Mouse (Mus musculus) forebrain, embryonic 11.5 days (tissue): ENCODE results near the gene Peli1. TPM values are rescaled to one million over a fixed set of nuclear protein-coding genes. Genes with fewer than 3 reads are reported as not detected.

Experiments
- ATAC-seq: fragments of 200-750 bp; cut with Nextera tagmentation; replicated peaks from 2 replicates; pipeline ENCODE4 v1.8.0; 2017; ENCODE audit warnings: moderate TSS enrichment; ENCODE audit not compliant: low FRiP score
- DNase-seq: peaks from one replicate; pipeline ENCODE4 v3.0.0-alpha.2; 2017; ENCODE audit warnings: low spot score
- H3K27ac ChIP-seq: fragments of 300-500 bp; sonication (generic); 2 replicates; pipeline ENCODE4 v1.5.1; 2014; ENCODE audit warnings: low read depth, low read length
- H3K27me3 ChIP-seq: fragments of 300-500 bp; sonication (generic); 2 replicates; pipeline ENCODE4 v1.6.1; 2014; ENCODE audit warnings: mild to moderate bottlenecking, low read length, mixed read lengths; ENCODE audit not compliant: control insufficient read depth, insufficient read depth
- H3K36me3 ChIP-seq: fragments of 300-500 bp; sonication (generic); 2 replicates; pipeline ENCODE4 v1.6.1; 2014; ENCODE audit warnings: mild to moderate bottlenecking, low read length, moderate library complexity, mixed read lengths; ENCODE audit not compliant: control insufficient read depth, insufficient read depth
- H3K4me1 ChIP-seq: fragments of 300-500 bp; sonication (generic); replicated peaks from 2 replicates; pipeline ENCODE4 v1.6.1; 2014; ENCODE audit warnings: low read length, mixed read lengths; ENCODE audit not compliant: control insufficient read depth, insufficient read depth
- H3K4me2 ChIP-seq: fragments of 300-500 bp; sonication (generic); 2 replicates; pipeline ENCODE4 v1.6.1; 2014; ENCODE audit warnings: low read depth, mild to moderate bottlenecking, low read length, moderate library complexity, mixed read lengths; ENCODE audit not compliant: severe bottlenecking
- H3K4me3 ChIP-seq: fragments of 300-500 bp; sonication (generic); 2 replicates; pipeline ENCODE4 v1.5.1; 2014; ENCODE audit warnings: low read depth, low read length
- H3K9ac ChIP-seq: fragments of 300-500 bp; sonication (generic); 2 replicates; pipeline ENCODE4 v1.6.1; 2014; ENCODE audit warnings: low read length
- H3K9me3 ChIP-seq: fragments of 300-500 bp; sonication (generic); 2 replicates; pipeline ENCODE4 v1.6.1; 2016; ENCODE audit warnings: low read length, mixed read lengths; ENCODE audit not compliant: control insufficient read depth
- WGBS: fragments of 180-500 bp; shearing (Covaris S2); extraction: QIAGEN DNeasy Blood & Tissue Kit; methylation state at CpG from one replicate; pipeline ENCODE4 v1.1.7; 2014; 5-methylcytosine and 5-hydroxymethylcytosine counted together
- polyA plus RNA-seq: library from polyadenylated mRNA; unstranded; fragments of >200 nt; fragmentation: Nextera tagmentation; extraction: Ambion mirVana; gene quantifications from 2 replicates; pipeline ENCODE4 v1.2.1, GENCODE M21; 2014

The Peli1 gene
- polyA plus RNA-seq: 91.6 and 96.9 TPM in 2 replicates

GRCm38 (mm10) chr11:21091067-21091427, at the start of gene Peli1:
Gene Peli1 (plus strand): TSS chr11:21091291.
- Histone ChIP-seq H3K9me3 (no peaks in the 10 kb centered on the region), H3K27me3 (no peaks in the 10 kb centered on the region), H3K36me3 (no peaks in the 10 kb centered on the region), H3K4me3 (peak within 1 kb of the TSS; percentile 94), H3K9ac (peak within 1 kb of the TSS; percentile 99), H3K27ac (peak within 1 kb of the TSS; percentile 99), H3K4me2 (peak within 1 kb of the TSS; percentile 61), H3K4me1 (peaks cover 4% of the 10 kb centered on the region)
- DNase-seq: peak; percentile 99
- peak; percentile 99 for ATAC-seq
- 1% methylated on average over 24 of the region's 24 CpGs for WGBS

- no peak for ATAC-seq
- WGBS: 90% methylated on average over 5 of the region's 5 CpGs
- H3K27ac ChIP-seq: no peak overlapping the region
- H3K4me1 ChIP-seq: no peaks in the 10 kb centered on the region
- peaks cover 2% of the 10 kb centered on the region; the same call in 1 of the 2 replicates for H3K27me3 ChIP-seq
- no peak overlapping the region for H3K9ac ChIP-seq
- no peak overlapping the region for H3K4me2 ChIP-seq
- no peak overlapping the region for H3K4me3 ChIP-seq
- H3K9me3 ChIP-seq: no peaks in the 10 kb centered on the region
- no peak for DNase-seq
- H3K36me3 ChIP-seq: no peaks in the 10 kb centered on the region
Measured at GRCm38 (mm10) chr11:21042590-21042989, 48.5 kb upstream of the Peli1 start.

- Histone ChIP-seq H3K27ac (no peak overlapping the region), H3K36me3 (no peaks in the 10 kb centered on the region), H3K4me2 (no peak overlapping the region), H3K4me3 (no peak overlapping the region), H3K27me3 (peaks cover 2% of the 10 kb centered on the region; the same call in 1 of the 2 replicates), H3K4me1 (no peaks in the 10 kb centered on the region), H3K9ac (no peak overlapping the region), H3K9me3 (no peaks in the 10 kb centered on the region)
- ATAC-seq (no peak), DNase-seq (peak; percentile 16)
- 93% methylated on average over 2 of the region's 2 CpGs for WGBS
Measured at GRCm38 (mm10) chr11:21046188-21046587, 44.9 kb upstream of the Peli1 start.

GRCm38 (mm10) chr11:21047921-21048320, 43.2 kb upstream of the Peli1 start:
- no peaks in the 10 kb centered on the region for H3K9me3 ChIP-seq
- H3K36me3 ChIP-seq: no peaks in the 10 kb centered on the region
- H3K4me1 ChIP-seq: no peaks in the 10 kb centered on the region
- H3K9ac ChIP-seq: no peak overlapping the region
- ATAC-seq (no peak), DNase-seq (no peak)
- no peak overlapping the region for H3K27ac ChIP-seq
- H3K27me3 ChIP-seq: no peaks in the 10 kb centered on the region
- H3K4me2 ChIP-seq: no peak overlapping the region
- no peak overlapping the region for H3K4me3 ChIP-seq
- 90% methylated on average over 2 of the region's 2 CpGs for WGBS

GRCm38 (mm10) chr11:21051716-21052115, 39.4 kb upstream of the Peli1 start:
- 90% methylated on average over 9 of the region's 9 CpGs for WGBS
- Histone ChIP-seq H3K27me3 (no peaks in the 10 kb centered on the region), H3K9ac (no peak overlapping the region), H3K9me3 (no peaks in the 10 kb centered on the region), H3K4me1 (no peaks in the 10 kb centered on the region), H3K4me2 (no peak overlapping the region), H3K36me3 (no peaks in the 10 kb centered on the region), H3K4me3 (no peak overlapping the region), H3K27ac (no peak overlapping the region)
- DNase-seq (no peak), ATAC-seq (no peak)

GRCm38 (mm10) chr11:21054587-21054986, 36.5 kb upstream of the Peli1 start:
- Histone ChIP-seq H3K36me3 (no peaks in the 10 kb centered on the region), H3K4me3 (no peak overlapping the region), H3K27me3 (no peaks in the 10 kb centered on the region), H3K27ac (no peak overlapping the region), H3K4me1 (no peaks in the 10 kb centered on the region), H3K9ac (no peak overlapping the region), H3K9me3 (no peaks in the 10 kb centered on the region), H3K4me2 (no peak overlapping the region)
- DNase-seq (no peak), ATAC-seq (no peak)

GRCm38 (mm10) chr11:21056109-21056850, 34.8 kb upstream of the Peli1 start:
- no peak overlapping the region for H3K4me3 ChIP-seq
- no peaks in the 10 kb centered on the region for H3K27me3 ChIP-seq
- H3K36me3 ChIP-seq: no peaks in the 10 kb centered on the region
- no peak overlapping the region for H3K4me2 ChIP-seq
- H3K9ac ChIP-seq: no peak overlapping the region
- ATAC-seq (no peak), DNase-seq (no peak)
- H3K9me3 ChIP-seq: no peaks in the 10 kb centered on the region
- H3K27ac ChIP-seq: no peak overlapping the region
- WGBS: 90% methylated on average over 13 of the region's 13 CpGs
- no peaks in the 10 kb centered on the region for H3K4me1 ChIP-seq

- no peaks in the 10 kb centered on the region for H3K9me3 ChIP-seq
- no peak overlapping the region for H3K4me3 ChIP-seq
- ATAC-seq: no peak
- no peaks in the 10 kb centered on the region for H3K36me3 ChIP-seq
- no peak for DNase-seq
- H3K27ac ChIP-seq: no peak overlapping the region
- H3K27me3 ChIP-seq: no peaks in the 10 kb centered on the region
- H3K4me2 ChIP-seq: no peak overlapping the region
- no peaks in the 10 kb centered on the region for H3K4me1 ChIP-seq
- no peak overlapping the region for H3K9ac ChIP-seq
- 87% methylated on average over 17 of the region's 17 CpGs for WGBS
Measured at GRCm38 (mm10) chr11:21057511-21058414, 33.3 kb upstream of the Peli1 start.
